ENCODE assay signal across 13 mouse cellular contexts in the genomic region with DNA sequence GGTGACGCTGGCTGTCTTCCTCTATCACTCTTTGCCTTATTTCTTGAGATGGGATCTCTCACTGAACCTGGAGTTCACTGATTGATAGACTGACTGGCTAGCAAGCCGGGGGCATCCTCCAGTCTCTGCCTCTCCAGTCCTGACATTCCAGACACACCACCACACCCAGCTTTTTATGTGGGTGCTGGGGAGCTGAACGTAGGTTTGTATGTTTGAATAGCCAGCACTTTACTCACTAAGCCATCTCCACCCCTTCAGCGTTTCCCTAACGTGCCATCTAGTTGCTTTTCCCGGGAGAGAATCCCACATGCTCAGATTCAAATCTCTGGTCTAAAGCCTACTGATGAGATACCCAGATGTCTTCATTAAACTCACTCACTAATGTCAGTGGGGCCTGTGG. TPM values are rescaled to one million over a fixed set of nuclear protein-coding genes. Genes with fewer than 3 reads are reported as not detected.
A peak's percentile ranks its signal among the peaks of the same experiment; 100 is the strongest.
DNase-seq lines count a peak whose midpoint lies in the region; ATAC-seq and TF ChIP-seq lines count a peak whose summit lies in the region.
"Had no signal": no experiment of that assay in that cellular context is flagged by ENCODE, and none has a peak within 500 bp of the region (broad histone marks: within the 10 kb centered on the region; RNA-seq: fewer than 3 reads in every experiment).

No protein-coding gene starts in this region.

- no peak for TF ChIP-seq POLR2A in kidney, adult 2 months (IDR thresholded peaks at IDR 0.05; ENCODE audit: low read depth, low read length)
- no peak for TF ChIP-seq POLR2A in bone marrow macrophage, adult 2 months (IDR thresholded peaks at IDR 0.05; ENCODE audit: borderline replicate concordance, low read depth, low read length)

- H3K4me1 ChIP-seq in kidney, adult 2 months (ENCODE audit: control insufficient read depth, insufficient read depth, low read length) = peaks cover 13% of the 10 kb centered on the region
- peaks cover 45% of the 10 kb centered on the region for H3K4me1 ChIP-seq in bone marrow macrophage, adult 2 months (ENCODE audit: control insufficient read depth, insufficient read depth, low read length)
- peaks cover 41 to 52% of the 10 kb centered on the region in 2 experiments for H3K4me1 ChIP-seq in liver, embryonic 14.5 days (replicated peaks; ENCODE audit: control insufficient read depth in 2 of 2, insufficient read depth in 2 of 2, low read length in 1 of 2)
- no peaks in the 10 kb centered on the region for H3K4me1 ChIP-seq in forebrain, embryonic 15.5 days
- H3K4me1 ChIP-seq in midbrain, embryonic 13.5 days (replicated peaks) = no peaks in the 10 kb centered on the region; the same call in 1 of the 2 replicates

- H3K4me2 ChIP-seq in liver, embryonic 14.5 days (ENCODE audit: low read depth) = peak overlapping the region; percentile 82
- no peak overlapping the region for H3K4me2 ChIP-seq in forebrain, embryonic 15.5 days (replicated peaks)
- H3K4me2 ChIP-seq in midbrain, embryonic 13.5 days (replicated peaks) = no peak overlapping the region
- H3K4me2 ChIP-seq: neural tube, embryonic 13.5 days had no signal

- H3K9me3 ChIP-seq in liver, embryonic 14.5 days (ENCODE audit: control insufficient read depth, low read length) = no peaks in the 10 kb centered on the region
- H3K9me3 ChIP-seq in forebrain, embryonic 15.5 days = no peaks in the 10 kb centered on the region
- no peaks in the 10 kb centered on the region; the same call in 1 of the 2 replicates for H3K9me3 ChIP-seq in midbrain, embryonic 13.5 days
- H3K9me3 ChIP-seq: midbrain, embryonic 10.5 days; neural tube, embryonic 13.5 days had no signal

- DNase-seq in kidney, adult 2 months = no peak
- no peak for DNase-seq in kidney, adult 9 months
- DNase-seq in liver, embryonic 14.5 days (ENCODE audit: low read depth in 3 of 3, low spot score in 3 of 3) = no peak
- no peak for DNase-seq in spleen, postnatal 14 days (ENCODE audit: low spot score in 2 of 2)
- DNase-seq: cerebellum, adult 18-20 months; gastrocnemius, postnatal 36 days had no signal

- H3K79me3 ChIP-seq in C2C12 (ENCODE audit: low read depth) = no peaks in the 10 kb centered on the region

- no peak for TF ChIP-seq CTCF in kidney, adult 2 months (conservative IDR thresholded peaks at IDR 0.05; ENCODE audit: insufficient read depth, insufficient read length, low read depth, low read length)
- no peak for TF ChIP-seq CTCF in C2C12 (IDR thresholded peaks at IDR 0.05; ENCODE audit: control insufficient read depth, insufficient read depth, insufficient read length)
- no peak for TF ChIP-seq CTCF in bone marrow macrophage, adult 2 months (IDR thresholded peaks at IDR 0.05; ENCODE audit: low read depth, low read length)
- TF ChIP-seq CTCF in liver, embryonic 14.5 days (IDR thresholded peaks at IDR 0.05; ENCODE audit: low read depth) = no peak

- H3K36me3 ChIP-seq in kidney, adult 2 months (ENCODE audit: control insufficient read depth, insufficient read depth, low read length) = no peaks in the 10 kb centered on the region
- H3K36me3 ChIP-seq in C2C12 (ENCODE audit: control insufficient read depth, insufficient read depth) = no peaks in the 10 kb centered on the region
- H3K36me3 ChIP-seq in liver, embryonic 14.5 days (replicated peaks; ENCODE audit: control insufficient read depth, insufficient read depth, low read depth) = no peaks in the 10 kb centered on the region
- H3K36me3 ChIP-seq in forebrain, embryonic 15.5 days = no peaks in the 10 kb centered on the region
- H3K36me3 ChIP-seq in midbrain, embryonic 13.5 days = no peaks in the 10 kb centered on the region
- H3K36me3 ChIP-seq: G1E; midbrain, embryonic 10.5 days; neural tube, embryonic 13.5 days had no signal

- H3K27me3 ChIP-seq in kidney, adult 2 months (replicated peaks; ENCODE audit: control insufficient read depth, insufficient read depth, low read length) = no peaks in the 10 kb centered on the region
- H3K27me3 ChIP-seq in C2C12 (ENCODE audit: control insufficient read depth, insufficient read depth, insufficient read length) = no peaks in the 10 kb centered on the region
- H3K27me3 ChIP-seq in liver, embryonic 14.5 days (ENCODE audit: control insufficient read depth, insufficient read depth, low read length) = no peaks in the 10 kb centered on the region
- H3K27me3 ChIP-seq in forebrain, embryonic 15.5 days = no peaks in the 10 kb centered on the region
- no peaks in the 10 kb centered on the region for H3K27me3 ChIP-seq in midbrain, embryonic 13.5 days
- H3K27me3 ChIP-seq: neural tube, embryonic 13.5 days had no signal

- H3K79me2 ChIP-seq in C2C12 (ENCODE audit: control insufficient read depth, insufficient read depth) = no peaks in the 10 kb centered on the region

- ATAC-seq in liver, embryonic 14.5 days (ENCODE audit: insufficient read depth) = no peak
- ATAC-seq in forebrain, embryonic 15.5 days (replicated peaks) = no peak
- ATAC-seq in midbrain, embryonic 13.5 days = no peak

- no peak for TF ChIP-seq EP300 in liver, embryonic 14.5 days (IDR thresholded peaks at IDR 0.05; ENCODE audit: low read depth)

- H3K27ac ChIP-seq in kidney, adult 2 months (ENCODE audit: insufficient read depth, low read depth, low read length) = peak overlapping the region; percentile 66
- peak overlapping the region; percentile 71 for H3K27ac ChIP-seq in bone marrow macrophage, adult 2 months (ENCODE audit: insufficient read depth, low read depth, low read length)
- peak overlapping the region; percentile 27; the same call in 1 of the 2 replicates for H3K27ac ChIP-seq in liver, embryonic 14.5 days
- no peak overlapping the region for H3K27ac ChIP-seq in forebrain, embryonic 15.5 days (replicated peaks)
- no peak overlapping the region for H3K27ac ChIP-seq in midbrain, embryonic 13.5 days
- H3K27ac ChIP-seq: midbrain, embryonic 10.5 days; neural tube, embryonic 13.5 days had no signal

- no peak overlapping the region for H3K9ac ChIP-seq in liver, embryonic 14.5 days (replicated peaks)
- no peak overlapping the region for H3K9ac ChIP-seq in forebrain, embryonic 15.5 days (replicated peaks)
- no peak overlapping the region for H3K9ac ChIP-seq in midbrain, embryonic 13.5 days (replicated peaks)
- H3K9ac ChIP-seq: neural tube, embryonic 13.5 days had no signal

- peak overlapping the region; percentile 24 for H3ac ChIP-seq in C2C12 (ENCODE audit: control insufficient read depth, insufficient read length, low read depth)

- H3K4me3 ChIP-seq in kidney, adult 2 months (ENCODE audit: insufficient read depth, low read depth, low read length) = no peak overlapping the region
- no peak overlapping the region for H3K4me3 ChIP-seq in C2C12 (ENCODE audit: insufficient read depth, poor library complexity, severe bottlenecking)
- no peak overlapping the region for H3K4me3 ChIP-seq in bone marrow macrophage, adult 2 months (ENCODE audit: insufficient read depth, low read length)
- H3K4me3 ChIP-seq in liver, embryonic 14.5 days (ENCODE audit: insufficient read depth in 1 of 2, low read depth in 2 of 2, low read length in 2 of 2) = peak overlapping the region in 1 of 2 experiments; percentile 44; a peak in 1 of 4 replicates
- no peak overlapping the region for H3K4me3 ChIP-seq in forebrain, embryonic 15.5 days
- H3K4me3 ChIP-seq in midbrain, embryonic 13.5 days (replicated peaks) = no peak overlapping the region
- H3K4me3 ChIP-seq: midbrain, embryonic 10.5 days; neural tube, embryonic 13.5 days had no signal

- WGBS in kidney, adult 2 months = 66% methylated on average over 6 of the region's 6 CpGs
- 71% methylated on average over 6 of the region's 6 CpGs for WGBS in liver, embryonic 14.5 days (ENCODE audit: insufficient replicate concordance)
- WGBS in forebrain, embryonic 15.5 days = 79% methylated on average over 6 of the region's 6 CpGs
- WGBS in midbrain, embryonic 13.5 days = 70% methylated on average over 6 of the region's 6 CpGs

TF ChIP-seq in C2C12, 6 proteins besides CTCF, POLR2A, EP300 and RAD21:
- TF ChIP-seq MYOG (IDR thresholded peaks at IDR 0.05; ENCODE audit: control insufficient read depth, extremely low read depth, insufficient read length) (no peak), USF1 (IDR thresholded peaks at IDR 0.05; ENCODE audit: low read depth) (no peak), MAX (IDR thresholded peaks at IDR 0.05) (no peak), CEBPB (IDR thresholded peaks at IDR 0.05; ENCODE audit: low read depth) (no peak), MYOD1 (IDR thresholded peaks at IDR 0.05; ENCODE audit: control insufficient read depth, insufficient read length, low read depth) (no peak), FOSL1 (IDR thresholded peaks at IDR 0.05; ENCODE audit: insufficient read depth, low read length, poor library complexity, severe bottlenecking) (no peak)
TF ChIP-seq in C2C12: peak in this region for 0.

RNA-seq across cellular contexts. Expression of a gene that starts 14.3 kb away (rescaled TPM):
- polyA plus RNA-seq in kidney, adult 2 months (2012; rRNA removed) = 24.3 and 29.9 TPM in 2 replicates
- polyA plus RNA-seq in C2C12 (2012; fragmentation: generic; extraction: Trizol) = 7.5 TPM
- 19.6 and 22.9 TPM in 2 replicates for polyA plus RNA-seq in bone marrow macrophage, adult 2 months (2012; ENCODE audit: insufficient read depth, insufficient read length, missing spikeins)
- polyA plus RNA-seq in liver, embryonic 14.5 days (2012; rRNA removed) = 3.8 and 5.6 TPM in 2 replicates
- polyA plus RNA-seq in liver, embryonic 14.5 days (2014; fragmentation: Nextera tagmentation; extraction: Ambion mirVana) = 6.8 and 7.7 TPM in 2 replicates
- 9.6 and 9.7 TPM in 2 replicates for polyA plus RNA-seq in forebrain, embryonic 15.5 days (2015; fragmentation: Nextera tagmentation; extraction: Ambion mirVana)
- 9.8 and 10.8 TPM in 2 replicates for polyA plus RNA-seq in midbrain, embryonic 13.5 days (2015; fragmentation: Nextera tagmentation; extraction: Ambion mirVana)

RNA-seq across cellular contexts. Expression of a gene that starts 43.7 kb away (rescaled TPM):
- polyA plus RNA-seq in kidney, adult 2 months (2012; rRNA removed) = 92.4 and 128 TPM in 2 replicates
- 1,028 TPM for polyA plus RNA-seq in C2C12 (2012; fragmentation: generic; extraction: Trizol)
- polyA plus RNA-seq in bone marrow macrophage, adult 2 months (2012; ENCODE audit: insufficient read depth, insufficient read length, missing spikeins) = 256 and 349 TPM in 2 replicates
- polyA plus RNA-seq in liver, embryonic 14.5 days (2012; rRNA removed) = 176 and 238 TPM in 2 replicates
- 612 and 652 TPM in 2 replicates for polyA plus RNA-seq in liver, embryonic 14.5 days (2014; fragmentation: Nextera tagmentation; extraction: Ambion mirVana)
- polyA plus RNA-seq in forebrain, embryonic 15.5 days (2015; fragmentation: Nextera tagmentation; extraction: Ambion mirVana) = 333 and 363 TPM in 2 replicates
- polyA plus RNA-seq in midbrain, embryonic 13.5 days (2015; fragmentation: Nextera tagmentation; extraction: Ambion mirVana) = 340 and 349 TPM in 2 replicates

RNA-seq across cellular contexts. Expression of a gene that starts 59.6 kb away (rescaled TPM):
- 57.9 and 110 TPM in 2 replicates for polyA plus RNA-seq in kidney, adult 2 months (2012; rRNA removed)
- polyA plus RNA-seq in C2C12 (2012; fragmentation: generic; extraction: Trizol) = 1,080 TPM
- polyA plus RNA-seq in bone marrow macrophage, adult 2 months (2012; ENCODE audit: insufficient read depth, insufficient read length, missing spikeins) = 103 and 104 TPM in 2 replicates
- polyA plus RNA-seq in liver, embryonic 14.5 days (2012; rRNA removed) = 49.2 and 87.4 TPM in 2 replicates
- 113 and 116 TPM in 2 replicates for polyA plus RNA-seq in liver, embryonic 14.5 days (2014; fragmentation: Nextera tagmentation; extraction: Ambion mirVana)
- 118 and 121 TPM in 2 replicates for polyA plus RNA-seq in forebrain, embryonic 15.5 days (2015; fragmentation: Nextera tagmentation; extraction: Ambion mirVana)
- 115 and 118 TPM in 2 replicates for polyA plus RNA-seq in midbrain, embryonic 13.5 days (2015; fragmentation: Nextera tagmentation; extraction: Ambion mirVana)

Comparison
In these comparisons a context has a peak if more than half of its experiments do, and no peak if none do; other contexts are left out.
1. H3K27ac ChIP-seq: peak in kidney, adult 2 months (single experiment), bone marrow macrophage, adult 2 months (single experiment) and liver, embryonic 14.5 days (single experiment); none in forebrain, embryonic 15.5 days (single experiment) and midbrain, embryonic 13.5 days (single experiment).